Mouse (Mus musculus) limb, embryonic 15.5 days (tissue): Measurements from ENCODE around the gene Runx1. TPM values are rescaled to one million over a fixed set of nuclear protein-coding genes. Genes with fewer than 3 reads are reported as not detected.

Experiments
- ATAC-seq: fragments of 200-750 bp; cut with Nextera tagmentation; 2 replicates; pipeline ENCODE4 v1.8.0; 2017; ENCODE audit warnings: low read depth, moderate TSS enrichment; ENCODE audit not compliant: insufficient number of reproducible peaks, low FRiP score, low TSS enrichment
- H3K27ac ChIP-seq: fragments of 300-500 bp; sonication (generic); 2 replicates; pipeline ENCODE4 v1.5.1; 2015; ENCODE audit warnings: moderate library complexity, mild to moderate bottlenecking, inconsistent platforms
- H3K27me3 ChIP-seq: fragments of 300-500 bp; sonication (generic); 2 replicates; pipeline ENCODE4 v1.6.1; 2015; ENCODE audit warnings: inconsistent platforms
- H3K36me3 ChIP-seq: fragments of 300-500 bp; sonication (generic); 2 replicates; pipeline ENCODE4 v1.6.1; 2015; ENCODE audit warnings: inconsistent platforms
- H3K4me1 ChIP-seq: fragments of 300-500 bp; sonication (generic); 2 replicates; pipeline ENCODE4 v1.6.1; 2015; ENCODE audit warnings: inconsistent platforms
- H3K4me2 ChIP-seq: fragments of 300-500 bp; sonication (generic); 2 replicates; pipeline ENCODE4 v1.6.1; 2015; ENCODE audit warnings: mild to moderate bottlenecking, inconsistent platforms
- H3K4me3 ChIP-seq: fragments of 300-500 bp; sonication (generic); 2 replicates; pipeline ENCODE4 v1.5.1; 2015; ENCODE audit warnings: mild to moderate bottlenecking, inconsistent platforms
- H3K9ac ChIP-seq: fragments of 300-500 bp; sonication (generic); 2 replicates; pipeline ENCODE4 v1.6.1; 2015; ENCODE audit warnings: inconsistent platforms
- H3K9me3 ChIP-seq: fragments of 300-500 bp; sonication (generic); 2 replicates; pipeline ENCODE4 v1.6.1; 2016; ENCODE audit warnings: inconsistent platforms
- WGBS: fragments of 180-500 bp; shearing (Covaris S2); methylation state at CpG from one replicate; pipeline ENCODE4 v1.1.7; 2015; 5-methylcytosine and 5-hydroxymethylcytosine counted together
- polyA plus RNA-seq: library from polyadenylated mRNA; unstranded; fragments of >200 nt; fragmentation: Nextera tagmentation; extraction: Ambion mirVana; gene quantifications from 2 replicates; pipeline ENCODE4 v1.2.1, GENCODE M21; 2015

The Runx1 gene
- polyA plus RNA-seq, 1 experiment from 2014 or later: 5.9 TPM

DNA sequence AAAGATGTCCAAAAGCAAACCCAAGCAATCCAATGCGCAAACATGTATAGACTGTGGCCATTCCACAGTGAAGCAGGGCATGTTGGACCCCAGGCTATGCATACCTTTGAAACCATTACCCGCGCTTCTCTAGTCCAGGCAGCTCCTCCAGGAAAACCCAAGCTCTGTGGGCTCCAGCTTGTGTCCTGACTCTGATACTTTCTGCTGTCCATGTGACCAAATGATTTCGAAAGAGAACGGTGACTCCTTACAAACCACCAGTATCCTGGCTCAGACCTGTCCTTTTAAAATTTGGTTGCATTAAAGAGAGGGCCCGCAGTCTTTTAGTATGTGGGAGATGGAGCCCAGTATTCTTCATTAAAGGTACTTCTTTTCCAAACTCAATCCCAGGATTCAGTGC lies 234.2 kb downstream of the Runx1 start:
- no peak for ATAC-seq
- Histone ChIP-seq H3K27me3 (no peaks in the 10 kb centered on the region), H3K4me3 (no peak overlapping the region), H3K4me2 (no peak overlapping the region), H3K9me3 (no peaks in the 10 kb centered on the region), H3K4me1 (peaks cover 8% of the 10 kb centered on the region), H3K9ac (no peak overlapping the region), H3K36me3 (no peaks in the 10 kb centered on the region), H3K27ac (no peak overlapping the region)
- WGBS: 60% methylated on average over 6 of the region's 6 CpGs

DNA sequence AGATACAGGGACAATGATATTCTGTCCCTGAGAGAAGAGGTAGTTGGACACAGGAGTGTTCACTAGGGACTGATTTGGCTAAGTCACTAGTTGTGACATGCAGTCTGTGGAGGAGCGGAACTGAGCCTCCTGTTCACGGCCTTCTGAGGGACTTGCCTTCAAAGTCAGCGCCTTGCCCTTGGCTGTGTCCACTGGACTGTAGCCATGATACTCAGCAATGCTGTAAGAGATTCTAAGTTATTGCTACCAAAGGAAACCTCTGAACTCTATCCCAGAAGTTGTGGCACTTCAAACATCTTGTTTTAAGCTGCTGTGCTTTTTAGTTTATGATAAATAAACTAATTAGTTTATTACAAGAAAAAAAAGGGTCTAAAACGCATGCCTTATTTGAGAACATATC lies 238.1 kb downstream of the Runx1 start:
- no peak for ATAC-seq
- no peaks in the 10 kb centered on the region for H3K9me3 ChIP-seq
- H3K27ac ChIP-seq: no peak overlapping the region
- H3K4me3 ChIP-seq: no peak overlapping the region
- no peak overlapping the region for H3K9ac ChIP-seq
- 87% methylated on average over 4 of the region's 4 CpGs for WGBS
- no peak overlapping the region for H3K4me2 ChIP-seq
- no peaks in the 10 kb centered on the region for H3K27me3 ChIP-seq
- peaks cover 8% of the 10 kb centered on the region for H3K4me1 ChIP-seq
- H3K36me3 ChIP-seq: no peaks in the 10 kb centered on the region

DNA sequence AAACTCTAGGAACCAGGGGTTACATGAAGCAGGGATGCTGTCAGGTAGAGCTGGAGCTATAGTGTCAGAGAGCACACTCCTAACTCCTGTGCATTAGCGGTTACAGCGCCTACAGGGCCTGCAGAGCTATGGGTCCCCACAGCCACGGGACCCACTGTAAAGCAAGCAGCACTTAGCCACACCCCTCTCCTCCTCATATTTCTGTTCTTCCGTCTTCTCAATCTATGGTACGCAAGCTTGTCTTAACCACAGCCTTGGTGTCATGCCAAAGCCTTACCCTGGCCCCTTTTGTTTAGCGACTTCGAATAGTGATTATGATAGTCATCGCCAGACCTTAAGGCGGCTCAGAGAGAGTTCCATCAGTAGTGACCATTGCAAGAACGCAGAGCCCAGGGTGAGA lies 244.2 kb downstream of the Runx1 start:
- no peak overlapping the region for H3K27ac ChIP-seq
- no peaks in the 10 kb centered on the region for H3K36me3 ChIP-seq
- H3K4me3 ChIP-seq: no peak overlapping the region
- H3K27me3 ChIP-seq: 0 out of 2 replicates have a peak, but pooled peaks cover 4% of the 10 kb centered on the region
- ATAC-seq: no peak
- H3K9me3 ChIP-seq: no peaks in the 10 kb centered on the region
- 50% methylated on average over 10 of the region's 10 CpGs for WGBS
- no peak overlapping the region for H3K9ac ChIP-seq
- H3K4me1 ChIP-seq: peaks cover 11% of the 10 kb centered on the region
- H3K4me2 ChIP-seq: 0 out of 2 replicates have a peak overlapping the region, but pooled peaks have one; percentile 14

DNA sequence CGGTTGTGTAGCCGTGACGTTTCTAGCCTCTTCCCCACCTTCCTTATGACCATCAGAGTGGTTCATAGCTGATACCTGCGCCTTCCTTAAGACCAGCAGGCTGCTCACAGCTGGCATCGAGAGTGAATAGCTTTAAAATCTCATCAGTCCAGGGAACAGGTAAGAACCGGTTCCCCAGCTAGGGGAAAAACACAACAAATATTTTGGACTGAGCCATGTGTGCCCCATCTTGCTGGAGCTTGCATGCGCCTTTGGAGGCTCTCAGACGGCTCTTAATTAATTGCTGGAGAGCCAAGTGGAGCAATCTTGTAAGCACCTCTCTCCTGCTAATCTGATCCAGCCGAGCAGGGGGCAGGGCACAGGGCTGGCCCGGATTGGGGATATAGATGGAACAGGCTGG lies 245.0 kb downstream of the Runx1 start:
- Histone ChIP-seq H3K9me3 (no peaks in the 10 kb centered on the region), H3K9ac (no peak overlapping the region), H3K4me3 (no peak overlapping the region), H3K36me3 (no peaks in the 10 kb centered on the region), H3K27ac (no peak overlapping the region), H3K4me2 (no peak overlapping the region), H3K27me3 (0 out of 2 replicates have a peak, but pooled peaks cover 4% of the 10 kb centered on the region), H3K4me1 (peaks cover 11% of the 10 kb centered on the region)
- 57% methylated on average over 10 of the region's 10 CpGs for WGBS
- ATAC-seq: no peak

DNA sequence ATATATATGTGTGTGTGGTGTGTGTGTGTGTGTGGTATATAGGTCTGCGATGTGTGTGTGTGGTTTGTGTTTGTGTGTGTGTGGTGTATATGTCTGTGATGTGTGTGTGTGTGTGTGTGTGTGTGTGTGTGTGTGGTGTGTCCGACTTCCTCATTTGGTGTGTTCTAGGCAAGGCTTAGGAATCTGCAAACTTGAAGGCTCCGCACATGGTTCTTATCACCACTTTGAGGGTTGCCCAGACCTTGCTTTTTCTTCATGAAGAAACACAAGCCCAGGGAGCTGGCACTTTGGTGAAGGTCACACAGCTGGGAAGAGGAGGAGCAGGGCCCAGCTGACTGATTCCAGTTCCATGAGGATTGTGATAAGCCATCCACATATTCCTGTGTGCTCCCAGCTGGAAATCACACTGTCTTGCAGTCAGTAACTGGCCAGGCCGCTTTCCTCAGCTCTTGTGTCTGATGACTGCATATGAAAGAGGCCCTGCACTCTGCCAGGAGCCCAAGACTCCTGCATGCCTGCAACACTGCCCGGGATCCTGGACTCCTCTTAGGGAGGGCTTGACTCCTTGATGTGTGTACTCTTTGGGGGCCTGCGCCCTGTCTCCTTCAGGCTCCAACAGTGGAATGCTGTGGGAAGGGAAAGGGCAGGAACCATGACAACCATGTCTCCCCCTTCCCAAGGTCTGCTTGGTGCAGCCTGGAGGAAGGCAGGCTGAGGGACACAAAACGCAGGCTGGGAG lies 246.9 kb downstream of the Runx1 start:
- WGBS: 73% methylated on average over 7 of the region's 7 CpGs
- Histone ChIP-seq H3K36me3 (no peaks in the 10 kb centered on the region), H3K9ac (no peak overlapping the region), H3K27ac (no peak overlapping the region; the same call in 1 of the 2 replicates), H3K4me3 (no peak overlapping the region), H3K4me1 (peaks cover 11% of the 10 kb centered on the region), H3K4me2 (no peak overlapping the region), H3K27me3 (0 out of 2 replicates have a peak, but pooled peaks cover 4% of the 10 kb centered on the region), H3K9me3 (no peaks in the 10 kb centered on the region)
- no peak for ATAC-seq

DNA sequence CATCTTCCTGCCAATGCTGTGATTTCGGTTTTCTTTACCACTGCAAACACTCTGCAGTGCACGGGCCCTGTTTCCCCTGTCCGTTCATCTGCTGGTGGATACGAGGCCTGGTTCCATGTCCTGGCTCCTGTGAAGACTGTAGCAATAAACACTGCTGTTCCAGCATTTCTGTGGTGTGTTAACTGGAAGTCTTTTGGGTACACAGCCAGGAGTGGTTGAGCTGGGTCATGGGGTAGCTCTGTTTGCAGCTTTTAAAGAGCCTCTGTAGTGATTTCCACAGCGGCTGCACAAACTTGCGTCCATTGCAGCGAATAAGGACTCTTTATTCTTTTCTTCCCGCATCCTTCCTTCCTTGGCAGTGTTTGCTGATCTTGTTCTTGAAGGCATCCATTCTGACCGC lies 248.6 kb downstream of the Runx1 start:
- H3K4me3 ChIP-seq: no peak overlapping the region
- 0 out of 2 replicates have a peak, but pooled peaks cover 4% of the 10 kb centered on the region for H3K27me3 ChIP-seq
- no peaks in the 10 kb centered on the region for H3K36me3 ChIP-seq
- no peak overlapping the region for H3K4me2 ChIP-seq
- no peaks in the 10 kb centered on the region for H3K9me3 ChIP-seq
- WGBS: 61% methylated on average over 9 of the region's 9 CpGs
- peaks cover 11% of the 10 kb centered on the region for H3K4me1 ChIP-seq
- no peak overlapping the region for H3K27ac ChIP-seq
- ATAC-seq: no peak
- H3K9ac ChIP-seq: no peak overlapping the region

DNA sequence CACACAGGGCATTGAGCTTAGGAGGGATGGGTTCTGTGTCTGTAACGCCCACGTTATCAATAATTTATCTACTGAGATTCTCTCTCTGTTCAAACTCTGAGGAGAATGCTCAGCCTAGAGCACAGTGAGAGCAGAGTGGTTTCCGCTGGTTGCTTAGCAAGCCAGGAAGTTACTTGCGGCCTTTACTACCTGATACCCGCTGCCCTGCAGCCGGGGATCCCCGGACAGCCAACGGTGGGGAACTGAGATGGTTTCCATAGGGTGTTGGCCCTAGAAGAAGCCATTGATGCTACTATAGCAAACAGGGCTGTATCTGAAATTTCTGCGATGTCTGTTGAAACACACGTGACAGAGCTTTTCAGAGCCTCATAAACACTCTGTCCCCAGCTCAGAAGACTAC lies 250.2 kb downstream of the Runx1 start:
- ATAC-seq: no peak
- 75% methylated on average over 10 of the region's 10 CpGs for WGBS

DNA sequence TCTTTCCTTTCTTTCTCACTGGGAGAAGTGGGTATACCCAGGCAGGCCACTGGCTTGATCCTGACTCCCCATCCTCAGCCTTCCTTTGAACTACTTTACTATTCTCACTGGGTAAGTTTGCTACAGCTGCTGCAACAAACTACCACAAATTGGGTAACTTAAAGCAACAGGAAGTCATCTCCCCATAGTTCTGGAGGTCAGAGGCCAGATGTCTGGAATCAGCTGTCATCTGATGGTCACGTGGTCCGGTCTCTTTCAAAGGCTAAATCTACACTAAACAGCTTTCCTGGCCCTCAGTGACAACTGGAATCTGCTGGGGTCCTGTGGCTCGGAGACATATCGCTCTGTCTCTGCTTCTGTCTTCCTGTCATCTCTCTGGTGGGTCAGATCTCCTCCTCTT lies 252.8 kb downstream of the Runx1 start:
- WGBS: 60% methylated on average over 4 of the region's 4 CpGs
- no peak overlapping the region for H3K4me2 ChIP-seq
- no peak overlapping the region for H3K27ac ChIP-seq
- H3K27me3 ChIP-seq: no peaks in the 10 kb centered on the region
- no peaks in the 10 kb centered on the region for H3K9me3 ChIP-seq
- no peak overlapping the region for H3K4me3 ChIP-seq
- no peaks in the 10 kb centered on the region for H3K36me3 ChIP-seq
- H3K4me1 ChIP-seq: peaks cover under 1% of the 10 kb centered on the region; the same call in 1 of the 2 replicates
- ATAC-seq: no peak
- H3K9ac ChIP-seq: no peak overlapping the region

More for the DNA sequence above, 250.2 kb downstream of the Runx1 start:
- Histone ChIP-seq H3K27ac (no peak overlapping the region), H3K4me2 (no peak overlapping the region), H3K4me3 (no peak overlapping the region), H3K27me3 (0 out of 2 replicates have a peak, but pooled peaks cover 4% of the 10 kb centered on the region), H3K9ac (no peak overlapping the region), H3K4me1 (no peaks in the 10 kb centered on the region), H3K36me3 (no peaks in the 10 kb centered on the region), H3K9me3 (no peaks in the 10 kb centered on the region)

DNA sequence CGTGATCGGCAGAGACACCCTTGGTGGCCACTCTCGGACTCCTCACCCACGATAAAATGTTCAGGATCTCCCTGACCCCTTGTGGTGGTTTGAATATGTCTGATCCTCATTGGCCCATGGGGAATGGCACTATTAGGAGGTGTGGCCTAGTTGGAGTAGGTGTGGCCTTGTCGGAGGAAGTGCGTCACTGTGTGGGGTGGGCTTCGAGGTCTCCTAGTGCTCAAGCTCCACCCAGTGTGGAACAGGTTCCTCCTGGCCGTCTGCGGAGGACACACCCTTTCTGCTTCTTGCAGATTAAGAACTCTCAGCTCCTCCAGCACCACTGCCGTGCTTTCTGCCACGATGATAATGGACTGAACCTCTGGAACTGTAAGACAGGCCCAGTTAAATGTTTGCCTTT lies 254.7 kb downstream of the Runx1 start:
- Histone ChIP-seq H3K4me1 (peaks cover 3% of the 10 kb centered on the region; the same call in 1 of the 2 replicates), H3K9me3 (no peaks in the 10 kb centered on the region), H3K27ac (no peak overlapping the region), H3K36me3 (no peaks in the 10 kb centered on the region), H3K9ac (no peak overlapping the region), H3K4me3 (no peak overlapping the region), H3K27me3 (peaks cover under 1% of the 10 kb centered on the region; the same call in 1 of the 2 replicates), H3K4me2 (no peak overlapping the region)
- ATAC-seq: no peak
- WGBS: 88% methylated on average over 11 of the region's 11 CpGs

DNA sequence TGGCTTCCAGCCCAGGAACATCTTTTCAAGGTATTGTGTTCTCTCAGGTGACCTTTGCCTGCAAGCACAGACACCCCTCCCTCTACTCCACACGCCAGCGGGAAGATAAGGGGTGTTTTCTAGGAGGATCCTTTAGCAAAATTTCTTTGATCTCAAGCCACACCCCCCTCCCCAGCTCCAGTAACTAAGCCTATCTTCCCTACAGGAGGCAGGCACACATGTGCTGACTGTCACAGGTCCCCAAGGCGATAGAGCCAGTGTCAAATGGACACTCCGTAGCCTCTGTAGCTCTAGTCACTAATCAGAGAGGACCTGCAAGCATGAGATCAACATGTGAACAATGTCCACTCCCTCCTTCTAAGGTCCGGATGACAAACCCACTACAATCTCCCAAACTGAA lies 259.8 kb downstream of the Runx1 start:
- no peak overlapping the region for H3K4me2 ChIP-seq
- no peak for ATAC-seq
- 14% methylated on average over 5 of the region's 5 CpGs for WGBS

DNA sequence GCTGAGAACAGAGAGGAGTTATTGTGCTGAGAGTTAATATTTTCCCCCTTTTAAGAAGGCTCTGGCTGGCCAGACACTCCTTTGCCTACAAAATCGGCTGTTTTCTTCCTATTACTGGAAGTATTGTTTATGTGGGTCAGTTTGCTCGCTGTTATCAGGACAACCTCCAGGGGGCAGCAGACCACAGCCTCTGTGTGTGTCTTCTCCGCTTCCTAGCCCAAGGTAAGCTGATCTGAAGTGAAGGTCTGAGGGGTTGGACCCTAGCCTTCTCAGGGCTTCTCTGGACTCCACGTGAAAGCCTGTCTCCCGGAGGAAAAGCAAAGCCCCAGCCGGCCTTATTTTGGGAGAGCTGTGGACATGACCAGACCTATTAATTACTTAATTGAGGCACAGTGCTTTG lies 260.2 kb downstream of the Runx1 start:
- H3K9ac ChIP-seq: no peak overlapping the region
- H3K27me3 ChIP-seq: peaks cover 9% of the 10 kb centered on the region
- no peak overlapping the region for H3K4me3 ChIP-seq
- no peak for ATAC-seq
- no peaks in the 10 kb centered on the region for H3K9me3 ChIP-seq
- H3K4me1 ChIP-seq: peaks cover 15% of the 10 kb centered on the region
- peak overlapping the region; percentile 41 for H3K4me2 ChIP-seq
- 1% methylated on average over 6 of the region's 6 CpGs for WGBS
- no peak overlapping the region for H3K27ac ChIP-seq
- H3K36me3 ChIP-seq: no peaks in the 10 kb centered on the region

More for the DNA sequence above, 259.8 kb downstream of the Runx1 start:
- Histone ChIP-seq H3K27me3 (peaks cover 9% of the 10 kb centered on the region), H3K27ac (no peak overlapping the region), H3K4me1 (peaks cover 15% of the 10 kb centered on the region), H3K4me3 (no peak overlapping the region), H3K9me3 (no peaks in the 10 kb centered on the region), H3K36me3 (no peaks in the 10 kb centered on the region), H3K9ac (no peak overlapping the region)

DNA sequence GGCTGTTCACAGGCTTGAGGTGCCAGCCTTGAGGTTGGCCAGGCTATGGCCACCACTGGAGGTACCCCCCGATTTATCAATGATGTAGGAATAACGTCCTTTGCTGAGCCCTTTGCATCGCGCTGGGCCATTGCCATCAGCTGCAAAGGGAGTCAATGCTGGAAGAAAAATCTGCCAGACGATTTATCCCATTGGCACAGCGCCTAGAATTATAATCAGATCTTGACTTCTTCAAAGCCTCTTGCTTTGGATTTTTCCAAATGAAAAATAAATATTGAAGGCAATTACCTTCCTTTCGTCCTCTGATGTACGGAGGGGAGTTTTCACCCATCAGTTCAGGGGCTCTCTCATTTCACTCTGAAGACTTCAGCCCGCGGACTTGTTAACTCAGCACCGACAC lies 260.7 kb downstream of the Runx1 start:
- Histone ChIP-seq H3K4me2 (peak overlapping the region; percentile 41), H3K27ac (no peak overlapping the region), H3K27me3 (peaks cover 9% of the 10 kb centered on the region), H3K36me3 (no peaks in the 10 kb centered on the region), H3K9me3 (no peaks in the 10 kb centered on the region), H3K4me3 (no peak overlapping the region), H3K4me1 (peaks cover 15% of the 10 kb centered on the region), H3K9ac (no peak overlapping the region)
- 48% methylated on average over 11 of the region's 11 CpGs for WGBS
- ATAC-seq: no peak
